Mouse (Mus musculus): ENCODE results near the gene Tmprss3. TPM values are rescaled to one million over a fixed set of nuclear protein-coding genes. Genes with fewer than 3 reads are reported as not detected.
A peak's percentile ranks its signal among the peaks of the same experiment; 100 is the strongest.

The Tmprss3 gene
- polyA plus RNA-seq, 1 experiment from 2014 or later: 0.43 TPM

DNA sequence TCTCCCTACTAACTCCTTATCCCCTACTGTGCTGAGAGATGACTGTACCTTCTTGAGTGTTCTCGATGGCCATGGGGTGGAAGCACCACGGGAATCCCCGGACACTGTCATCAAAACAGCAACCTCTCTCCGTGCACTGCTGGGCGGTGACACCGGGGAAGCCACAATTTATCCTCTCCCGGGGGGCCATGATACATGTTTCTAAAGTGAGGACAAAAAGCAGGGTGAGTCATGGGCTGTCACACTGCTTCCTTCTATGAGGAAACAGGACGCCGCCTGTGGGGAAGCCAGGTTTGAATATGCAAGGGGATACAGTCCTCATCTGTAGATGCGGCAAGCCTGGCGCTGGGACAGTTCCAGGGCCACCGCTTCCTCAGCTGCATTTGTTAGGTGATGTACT is 36.2 kb downstream of the Tmprss3 start:
- Histone ChIP-seq H3K36me3 (ENCODE audit: control insufficient read depth, insufficient read depth, low read length) (no peaks in the 10 kb centered on the region), H3K4me2 (replicated peaks; ENCODE audit: low read depth, low read length) (no peak overlapping the region), H3K4me1 (ENCODE audit: control insufficient read depth, insufficient read depth, low read length) (no peaks in the 10 kb centered on the region), H3K27ac (ENCODE audit: low read length) (no peak overlapping the region), H3K9me3 (ENCODE audit: control insufficient read depth, low read depth, low read length) (no peaks in the 10 kb centered on the region), H3K4me3 (ENCODE audit: low read depth, low read length) (no peak overlapping the region), H3K27me3 (ENCODE audit: control insufficient read depth, insufficient read depth, low read length) (no peaks in the 10 kb centered on the region), H3K9ac (replicated peaks; ENCODE audit: low read depth, low read length) (no peak overlapping the region)
- ATAC-seq (ENCODE audit: insufficient number of reproducible peaks, insufficient read depth, low FRiP score, low read depth): no peak
- 89% methylated on average over 12 of the region's 12 CpGs for WGBS

DNA sequence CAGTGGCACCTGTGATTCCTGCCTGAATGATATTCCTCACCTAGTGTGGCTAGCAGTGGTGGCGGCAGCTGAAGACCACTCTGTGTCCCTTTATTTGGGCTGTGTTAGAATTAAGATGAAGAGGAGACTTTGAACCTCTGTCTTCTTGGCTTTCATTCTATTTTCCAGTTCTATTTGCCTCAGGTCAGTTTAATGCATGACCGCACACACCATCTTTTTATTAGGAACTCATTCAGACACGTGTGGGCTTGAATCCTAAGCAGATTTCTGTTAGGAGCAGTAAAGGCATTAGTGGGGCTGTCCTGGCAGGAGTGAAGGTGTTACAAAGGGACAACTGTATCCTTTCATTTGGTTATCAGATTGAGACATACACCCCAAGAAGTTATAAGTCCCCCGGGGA is 38.5 kb downstream of the Tmprss3 start:
- Histone ChIP-seq H3K4me1 (ENCODE audit: control insufficient read depth, insufficient read depth, low read length) (no peaks in the 10 kb centered on the region), H3K4me2 (replicated peaks; ENCODE audit: low read depth, low read length) (no peak overlapping the region), H3K9me3 (ENCODE audit: control insufficient read depth, low read depth, low read length) (no peaks in the 10 kb centered on the region), H3K36me3 (ENCODE audit: control insufficient read depth, insufficient read depth, low read length) (no peaks in the 10 kb centered on the region), H3K27ac (ENCODE audit: low read length) (no peak overlapping the region), H3K9ac (replicated peaks; ENCODE audit: low read depth, low read length) (no peak overlapping the region), H3K27me3 (ENCODE audit: control insufficient read depth, insufficient read depth, low read length) (no peaks in the 10 kb centered on the region), H3K4me3 (ENCODE audit: low read depth, low read length) (no peak overlapping the region)
- WGBS: 84% methylated on average over 4 of the region's 4 CpGs
- no peak for ATAC-seq (ENCODE audit: insufficient number of reproducible peaks, insufficient read depth, low FRiP score, low read depth)

DNA sequence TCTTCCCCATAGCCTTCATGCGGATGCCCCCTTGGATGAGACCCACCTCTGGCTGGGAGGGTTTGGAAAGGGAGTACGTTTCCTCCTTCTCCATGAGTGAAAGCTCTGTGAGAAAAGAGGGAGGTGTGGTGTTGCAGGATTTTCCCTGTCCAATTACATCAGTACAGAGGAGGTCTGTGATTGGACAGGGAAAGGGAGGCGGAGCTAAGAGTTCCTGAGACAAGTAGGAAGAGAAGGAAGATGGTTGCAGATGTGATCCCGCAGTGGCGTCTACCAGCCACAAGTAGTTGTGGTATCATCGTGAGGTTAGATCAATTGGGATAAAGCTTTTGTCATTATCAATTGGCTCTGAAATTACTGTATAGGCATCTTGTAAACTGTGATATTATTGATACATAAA is 40.9 kb downstream of the Tmprss3 start:
- no peak for ATAC-seq (ENCODE audit: insufficient number of reproducible peaks, insufficient read depth, low FRiP score, low read depth)
- H3K9ac ChIP-seq (replicated peaks; ENCODE audit: low read depth, low read length): no peak overlapping the region
- 74% methylated on average over 6 of the region's 6 CpGs for WGBS
- H3K4me3 ChIP-seq (ENCODE audit: low read depth, low read length): no peak overlapping the region
- H3K4me1 ChIP-seq (ENCODE audit: control insufficient read depth, insufficient read depth, low read length): no peaks in the 10 kb centered on the region
- H3K36me3 ChIP-seq (ENCODE audit: control insufficient read depth, insufficient read depth, low read length): no peaks in the 10 kb centered on the region
- H3K27ac ChIP-seq (ENCODE audit: low read length): no peak overlapping the region
- H3K4me2 ChIP-seq (replicated peaks; ENCODE audit: low read depth, low read length): no peak overlapping the region
- no peaks in the 10 kb centered on the region for H3K27me3 ChIP-seq (ENCODE audit: control insufficient read depth, insufficient read depth, low read length)
- no peaks in the 10 kb centered on the region for H3K9me3 ChIP-seq (ENCODE audit: control insufficient read depth, low read depth, low read length)

DNA sequence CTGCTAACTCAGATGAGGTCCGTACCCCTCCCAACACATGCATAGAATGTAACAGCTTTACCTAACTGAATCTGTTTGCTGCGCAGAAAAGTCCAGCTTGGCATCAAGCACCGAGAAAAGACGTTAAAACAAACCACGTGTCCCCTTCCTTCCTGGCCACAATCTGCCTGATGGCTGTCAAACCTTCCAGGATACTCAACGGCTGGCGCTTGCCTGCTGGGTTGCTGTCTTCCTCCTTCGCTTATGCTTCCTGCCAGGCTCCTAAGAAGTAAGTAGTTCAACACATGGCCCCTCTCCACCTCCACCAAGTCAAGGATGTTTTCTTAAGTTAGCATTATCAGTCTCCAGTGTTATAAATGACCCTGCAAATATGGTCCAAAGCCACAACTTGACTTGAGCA is 45.0 kb downstream of the Tmprss3 start:
- no peak overlapping the region for H3K9ac ChIP-seq (replicated peaks; ENCODE audit: low read depth, low read length)
- ATAC-seq (ENCODE audit: insufficient number of reproducible peaks, insufficient read depth, low FRiP score, low read depth): no peak
- H3K4me3 ChIP-seq (ENCODE audit: low read depth, low read length): no peak overlapping the region
- no peak overlapping the region for H3K4me2 ChIP-seq (replicated peaks; ENCODE audit: low read depth, low read length)
- no peaks in the 10 kb centered on the region for H3K9me3 ChIP-seq (ENCODE audit: control insufficient read depth, low read depth, low read length)
- WGBS: 64% methylated on average over 8 of the region's 8 CpGs
- H3K4me1 ChIP-seq (ENCODE audit: control insufficient read depth, insufficient read depth, low read length): no peaks in the 10 kb centered on the region
- H3K36me3 ChIP-seq (ENCODE audit: control insufficient read depth, insufficient read depth, low read length): no peaks in the 10 kb centered on the region
- no peak overlapping the region for H3K27ac ChIP-seq (ENCODE audit: low read length)
- H3K27me3 ChIP-seq (ENCODE audit: control insufficient read depth, insufficient read depth, low read length): no peaks in the 10 kb centered on the region

DNA sequence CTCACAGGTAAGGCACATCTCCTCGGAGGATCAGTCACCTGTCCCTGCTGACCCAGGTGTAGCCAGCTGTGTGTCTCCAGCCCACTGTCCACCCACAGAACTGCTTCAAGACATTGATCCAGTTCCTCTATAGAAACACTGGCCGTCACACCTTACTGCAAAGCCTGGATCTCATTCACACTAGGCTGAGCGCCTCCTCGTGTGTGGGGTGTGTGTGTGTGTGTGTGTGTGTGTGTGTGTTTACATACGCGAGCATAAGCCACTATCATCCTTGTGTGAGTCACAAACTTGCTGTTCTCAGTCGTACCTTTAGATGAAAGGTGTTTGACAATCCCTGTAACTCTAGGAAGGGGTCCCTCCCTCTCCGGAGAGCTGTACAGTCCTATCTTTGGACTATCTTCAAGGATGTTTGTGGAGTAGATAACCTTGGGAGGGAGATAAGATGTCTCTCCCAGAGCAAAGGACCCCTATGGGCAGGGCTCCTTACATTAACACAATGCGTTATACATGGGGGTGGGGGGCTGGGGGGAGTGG is 45.7 kb downstream of the Tmprss3 start:
- H3K4me1 ChIP-seq (ENCODE audit: control insufficient read depth, insufficient read depth, low read length): no peaks in the 10 kb centered on the region
- H3K27ac ChIP-seq (ENCODE audit: low read length): no peak overlapping the region
- H3K36me3 ChIP-seq (ENCODE audit: control insufficient read depth, insufficient read depth, low read length): no peaks in the 10 kb centered on the region
- no peak overlapping the region for H3K4me3 ChIP-seq (ENCODE audit: low read depth, low read length)
- peak; percentile 46; the same call in 1 of the 2 replicates for ATAC-seq (ENCODE audit: insufficient number of reproducible peaks, insufficient read depth, low FRiP score, low read depth)
- no peak overlapping the region for H3K9ac ChIP-seq (replicated peaks; ENCODE audit: low read depth, low read length)
- H3K9me3 ChIP-seq (ENCODE audit: control insufficient read depth, low read depth, low read length): no peaks in the 10 kb centered on the region
- no peak overlapping the region for H3K4me2 ChIP-seq (replicated peaks; ENCODE audit: low read depth, low read length)
- H3K27me3 ChIP-seq (ENCODE audit: control insufficient read depth, insufficient read depth, low read length): no peaks in the 10 kb centered on the region
- WGBS: 67% methylated on average over 9 of the region's 9 CpGs

DNA sequence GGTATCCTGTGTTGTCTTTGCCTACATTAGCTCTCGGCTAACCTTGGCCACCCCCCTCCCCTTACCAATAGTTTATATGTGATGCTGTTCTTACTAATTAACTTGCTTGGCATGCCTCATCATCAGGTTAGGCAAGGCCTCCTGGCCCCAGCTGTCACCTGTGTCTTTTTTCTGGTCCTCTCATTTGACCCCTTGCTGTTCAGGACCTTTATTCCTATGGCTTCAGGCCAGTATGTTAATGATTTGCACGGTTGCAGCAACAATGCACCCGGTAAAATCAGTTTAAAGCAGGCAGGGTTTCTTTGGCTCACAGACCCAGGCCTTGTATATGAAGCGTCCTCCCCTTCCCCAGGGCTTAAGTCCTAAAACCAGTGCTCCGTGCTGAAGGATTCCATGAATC is 46.3 kb downstream of the Tmprss3 start:
- H3K4me2 ChIP-seq (replicated peaks; ENCODE audit: low read depth, low read length): no peak overlapping the region
- H3K9ac ChIP-seq (replicated peaks; ENCODE audit: low read depth, low read length): no peak overlapping the region
- WGBS: 58% methylated on average over 5 of the region's 5 CpGs
- H3K9me3 ChIP-seq (ENCODE audit: control insufficient read depth, low read depth, low read length): no peaks in the 10 kb centered on the region
- H3K4me1 ChIP-seq (ENCODE audit: control insufficient read depth, insufficient read depth, low read length): no peaks in the 10 kb centered on the region
- H3K27me3 ChIP-seq (ENCODE audit: control insufficient read depth, insufficient read depth, low read length): no peaks in the 10 kb centered on the region
- no peak overlapping the region for H3K4me3 ChIP-seq (ENCODE audit: low read depth, low read length)
- no peak for ATAC-seq (ENCODE audit: insufficient number of reproducible peaks, insufficient read depth, low FRiP score, low read depth)
- H3K27ac ChIP-seq (ENCODE audit: low read length): no peak overlapping the region
- H3K36me3 ChIP-seq (ENCODE audit: control insufficient read depth, insufficient read depth, low read length): no peaks in the 10 kb centered on the region

- H3K27me3 ChIP-seq (ENCODE audit: control insufficient read depth, insufficient read depth, low read length): no peaks in the 10 kb centered on the region
- H3K4me2 ChIP-seq (replicated peaks; ENCODE audit: low read depth, low read length): no peak overlapping the region
- H3K36me3 ChIP-seq (ENCODE audit: control insufficient read depth, insufficient read depth, low read length): no peaks in the 10 kb centered on the region
- no peak overlapping the region for H3K9ac ChIP-seq (replicated peaks; ENCODE audit: low read depth, low read length)
- H3K9me3 ChIP-seq (ENCODE audit: control insufficient read depth, low read depth, low read length): no peaks in the 10 kb centered on the region
- ATAC-seq (ENCODE audit: insufficient number of reproducible peaks, insufficient read depth, low FRiP score, low read depth): no peak
- no peak overlapping the region for H3K27ac ChIP-seq (ENCODE audit: low read length)
- 82% methylated on average over 9 of the region's 9 CpGs for WGBS
- H3K4me1 ChIP-seq (ENCODE audit: control insufficient read depth, insufficient read depth, low read length): 0 out of 2 replicates have a peak, but pooled peaks cover 4% of the 10 kb centered on the region
- H3K4me3 ChIP-seq (ENCODE audit: low read depth, low read length): no peak overlapping the region
Observed at GRCm38 (mm10) chr17:31145998-31146397, 52.8 kb downstream of the Tmprss3 start.

GRCm38 (mm10) chr17:31144040-31145037 is 54.4 kb downstream of the Tmprss3 start, which contains the start of gene Tff2:
Gene Tff2 (minus strand): TSS chr17:31144282.
- no peak within 1 kb of the TSS for H3K9ac ChIP-seq (replicated peaks; ENCODE audit: low read depth, low read length)
- no peak within 1 kb of the TSS for H3K4me2 ChIP-seq (replicated peaks; ENCODE audit: low read depth, low read length)
- 0 out of 2 replicates have a peak, but pooled peaks cover 4% of the 10 kb centered on the region for H3K4me1 ChIP-seq (ENCODE audit: control insufficient read depth, insufficient read depth, low read length)
- H3K9me3 ChIP-seq (ENCODE audit: control insufficient read depth, low read depth, low read length): no peaks in the 10 kb centered on the region
- no peak within 1 kb of the TSS for H3K27ac ChIP-seq (ENCODE audit: low read length)
- no peaks in the 10 kb centered on the region for H3K36me3 ChIP-seq (ENCODE audit: control insufficient read depth, insufficient read depth, low read length)
- WGBS: 52% methylated on average over 15 of the region's 15 CpGs
- no peak within 1 kb of the TSS for H3K4me3 ChIP-seq (ENCODE audit: low read depth, low read length)
- H3K27me3 ChIP-seq (ENCODE audit: control insufficient read depth, insufficient read depth, low read length): no peaks in the 10 kb centered on the region
- peak; percentile 60; the same call in 1 of the 2 replicates for ATAC-seq (ENCODE audit: insufficient number of reproducible peaks, insufficient read depth, low FRiP score, low read depth)

Data from stomach, embryonic 14.5 days (tissue).